Mouse (Mus musculus) spleen, postnatal 10 days (tissue): Measurements from ENCODE around the gene Foxj1.

Experiments used
- DNase-seq, 2 experiments: peaks; one replicate each; pipeline ENCODE4 v3.0.0; 2021 to 2022; ENCODE audit warnings: low spot score in 2 of 2

Gene Foxj1

GRCm38 (mm10) chr11:116342069-116342791 lies 7.0 kb upstream of the Foxj1 start:
- DNase-seq, result no peak

GRCm38 (mm10) chr11:116337531-116337930 lies 2.3 kb upstream of the Foxj1 start:
- DNase-seq, result no peak

- DNase-seq, result no peak
Observed at GRCm38 (mm10) chr11:116337000-116337399, 1.8 kb upstream of the Foxj1 start.

GRCm38 (mm10) chr11:116336393-116336792 lies 1.2 kb upstream of the Foxj1 start:
- no peak for DNase-seq

- DNase-seq, result no peak
Observed at GRCm38 (mm10) chr11:116334417-116334782, 799 bp downstream of the Foxj1 start.

GRCm38 (mm10) chr11:116333526-116334416 lies 1.4 kb downstream of the Foxj1 start:
- no peak for DNase-seq

- no peak for DNase-seq
Observed at GRCm38 (mm10) chr11:116332983-116333270, 2.3 kb downstream of the Foxj1 start.

GRCm38 (mm10) chr11:116332232-116332982 lies 2.8 kb downstream of the Foxj1 start:
- no peak for DNase-seq

GRCm38 (mm10) chr11:116330211-116330518 lies 5.0 kb downstream of the Foxj1 start:
- no peak for DNase-seq

GRCm38 (mm10) chr11:116329314-116330210 lies 5.6 kb downstream of the Foxj1 start:
- DNase-seq, result no peak

- no peak for DNase-seq
Observed at GRCm38 (mm10) chr11:116326963-116327603, 8.1 kb downstream of the Foxj1 start.

GRCm38 (mm10) chr11:116318719-116319659 lies 16.2 kb downstream of the Foxj1 start:
- DNase-seq, result peak; percentile 91 to 95

- DNase-seq, result no peak
Observed at GRCm38 (mm10) chr11:116312359-116312758, 22.8 kb downstream of the Foxj1 start.

GRCm38 (mm10) chr11:116311169-116311568 lies 24.0 kb downstream of the Foxj1 start:
- DNase-seq, result no peak

GRCm38 (mm10) chr11:116309601-116310000 lies 25.6 kb downstream of the Foxj1 start:
- DNase-seq, result no peak

GRCm38 (mm10) chr11:116307762-116308531 lies 27.3 kb downstream of the Foxj1 start:
- peak in 1 of 2 experiments; percentile 53 for DNase-seq

- DNase-seq, result no peak
Observed at GRCm38 (mm10) chr11:116307019-116307725, 28.0 kb downstream of the Foxj1 start, which contains the start of gene Exoc7. Gene Exoc7 (minus strand): TSS chr11:116307233.
